Mouse (Mus musculus) cortical plate, adult 2 months (tissue): ENCODE data around the gene Lrrfip2.

Experiments
- CTCF ChIP-seq: fragments of 200-500 bp; IDR thresholded peaks from 2 replicates; pipeline ENCODE4 v1.5.1; 2011; ENCODE audit warnings: mild to moderate bottlenecking, control low read depth, low read length; ENCODE audit not compliant: insufficient read depth; ENCODE audit errors: extremely low read depth
- POLR2A ChIP-seq: fragments of 200-500 bp; IDR thresholded peaks from 2 replicates; pipeline ENCODE4 v1.6.1; 2011; ENCODE audit warnings: mild to moderate bottlenecking, low read length, control low read depth; ENCODE audit not compliant: insufficient read depth; ENCODE audit errors: extremely low read depth

DNA sequence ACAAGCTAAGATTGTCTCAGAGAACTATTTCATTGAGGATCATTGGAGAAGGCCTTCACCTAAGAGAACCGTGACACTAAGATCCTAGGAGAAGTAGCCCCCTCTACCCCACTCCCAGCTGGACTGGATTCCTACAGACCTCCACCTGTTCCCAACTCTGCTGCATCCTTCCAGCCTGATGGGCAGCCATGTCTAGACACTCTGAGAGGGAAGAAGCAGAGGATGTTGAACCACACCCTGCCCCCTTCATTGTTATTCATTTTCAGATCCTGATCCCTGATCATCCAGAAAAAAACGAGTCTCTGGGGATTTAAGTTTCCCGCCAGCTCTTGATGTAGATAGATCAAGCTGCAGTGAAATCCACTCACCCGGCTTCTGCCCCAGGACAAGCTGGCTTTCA lies 44.4 kb upstream of the Lrrfip2 start:
- TF ChIP-seq CTCF (no peak), POLR2A (no peak)
